Mouse (Mus musculus) neural tube, embryonic 14.5 days (tissue): ENCODE data around the gene Rtbdn. TPM values are rescaled to one million over a fixed set of nuclear protein-coding genes. Genes with fewer than 3 reads are reported as not detected.

ENCODE experiments used
- ATAC-seq: fragments of 200-750 bp; cut with Nextera tagmentation; 2 replicates; pipeline ENCODE4 v1.8.0; 2017; ENCODE audit warnings: low read depth, mild to moderate bottlenecking, moderate TSS enrichment, moderate library complexity
- H3K27ac ChIP-seq: fragments of 300-500 bp; sonication (generic); 2 replicates; pipeline ENCODE4 v1.5.1; 2014; ENCODE audit warnings: low read depth, mild to moderate bottlenecking, control low read depth, low read length, moderate library complexity, mixed read lengths
- H3K27me3 ChIP-seq: fragments of 300-500 bp; sonication (generic); 2 replicates; pipeline ENCODE4 v1.6.1; 2014; ENCODE audit warnings: low read length; ENCODE audit not compliant: control insufficient read depth, insufficient read depth
- H3K36me3 ChIP-seq: fragments of 300-500 bp; sonication (generic); 2 replicates; pipeline ENCODE4 v1.6.1; 2014; ENCODE audit warnings: low read length, mixed read lengths; ENCODE audit not compliant: control insufficient read depth, insufficient read depth
- H3K4me1 ChIP-seq: fragments of 300-500 bp; sonication (generic); 2 replicates; pipeline ENCODE4 v1.6.1; 2014; ENCODE audit warnings: low read length; ENCODE audit not compliant: control insufficient read depth, insufficient read depth
- H3K4me2 ChIP-seq: fragments of 300-500 bp; sonication (generic); 2 replicates; pipeline ENCODE4 v1.6.1; 2014; ENCODE audit warnings: mild to moderate bottlenecking, low read depth, low read length, control low read depth
- H3K4me3 ChIP-seq: fragments of 300-500 bp; sonication (generic); 2 replicates; pipeline ENCODE4 v1.5.1; 2014; ENCODE audit warnings: low read depth, low read length, control low read depth, mixed read lengths
- H3K9ac ChIP-seq: fragments of 300-500 bp; sonication (generic); replicated peaks from 2 replicates; pipeline ENCODE4 v1.6.1; 2014; ENCODE audit warnings: low read depth, mild to moderate bottlenecking, control low read depth, low read length, mixed read lengths
- H3K9me3 ChIP-seq: fragments of 300-500 bp; sonication (generic); 2 replicates; pipeline ENCODE4 v1.6.1; 2016; ENCODE audit warnings: low read length; ENCODE audit not compliant: control insufficient read depth
- WGBS: fragments of 180-500 bp; shearing (Covaris S2); extraction: QIAGEN DNeasy Blood & Tissue Kit; methylation state at CpG from one replicate; pipeline ENCODE4 v1.1.7; 2014; 5-methylcytosine and 5-hydroxymethylcytosine counted together
- polyA plus RNA-seq: library from polyadenylated mRNA; unstranded; fragments of >200 nt; fragmentation: Nextera tagmentation; extraction: Ambion mirVana; gene quantifications from 2 replicates; pipeline ENCODE4 v1.2.1, GENCODE M21; 2014

Rtbdn gene
- polyA plus RNA-seq, 1 experiment from 2014 or later = 3.5 TPM

- Histone ChIP-seq H3K27ac (no peak overlapping the region), H3K9ac (no peak overlapping the region), H3K4me3 (no peak overlapping the region), H3K27me3 (0 out of 2 replicates have a peak, but pooled peaks cover 4% of the 10 kb centered on the region), H3K4me2 (no peak overlapping the region), H3K36me3 (peaks cover 24% of the 10 kb centered on the region), H3K4me1 (peaks cover 39% of the 10 kb centered on the region), H3K9me3 (no peaks in the 10 kb centered on the region)
- ATAC-seq = no peak
- 100% methylated on average over 1 of the region's 1 CpGs for WGBS
Observed at GRCm38 (mm10) chr8:84973079-84973478, 26.3 kb downstream of the Rtbdn start.

DNA sequence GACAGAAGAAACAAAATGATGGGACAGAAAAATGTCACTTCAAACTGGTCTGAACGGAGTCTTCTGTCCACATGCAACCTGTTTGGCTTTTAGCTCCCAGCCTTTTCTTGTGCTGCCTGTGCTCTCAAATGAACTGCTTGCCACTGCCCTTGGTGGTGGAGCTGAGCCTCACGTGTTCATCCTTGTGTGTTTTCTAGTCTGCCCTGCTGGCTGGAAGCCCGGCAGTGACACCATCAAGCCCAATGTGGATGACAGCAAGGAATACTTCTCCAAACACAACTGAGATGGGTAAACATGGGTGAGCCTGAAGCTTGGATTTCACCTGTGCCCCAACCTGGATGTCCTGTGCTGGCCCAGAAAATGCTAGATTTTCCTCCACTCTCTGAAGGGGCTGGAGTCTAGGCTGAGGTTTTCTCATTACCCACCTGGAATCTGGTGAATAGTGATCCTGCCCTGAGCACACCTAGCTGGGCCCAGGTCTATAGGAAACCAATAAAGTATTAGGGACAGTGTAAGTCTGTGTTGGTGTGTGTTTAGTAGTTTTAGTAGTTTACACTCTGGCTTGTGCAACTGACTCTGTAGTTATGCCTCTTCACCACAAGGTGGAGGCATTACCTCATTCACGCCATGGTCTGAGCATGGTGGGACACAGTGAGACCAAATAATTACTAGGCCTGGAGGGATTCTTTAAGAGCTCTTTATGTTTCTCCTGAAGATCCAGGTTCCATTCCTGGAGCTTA is 27.2 kb downstream of the Rtbdn start:
- Histone ChIP-seq H3K4me2 (no peak overlapping the region), H3K9ac (no peak overlapping the region), H3K36me3 (peaks cover 24% of the 10 kb centered on the region), H3K4me3 (no peak overlapping the region), H3K9me3 (no peaks in the 10 kb centered on the region), H3K27me3 (0 out of 2 replicates have a peak, but pooled peaks cover 4% of the 10 kb centered on the region), H3K27ac (no peak overlapping the region), H3K4me1 (peaks cover 38% of the 10 kb centered on the region)
- ATAC-seq = no peak
- 64% methylated on average over 4 of the region's 4 CpGs for WGBS

DNA sequence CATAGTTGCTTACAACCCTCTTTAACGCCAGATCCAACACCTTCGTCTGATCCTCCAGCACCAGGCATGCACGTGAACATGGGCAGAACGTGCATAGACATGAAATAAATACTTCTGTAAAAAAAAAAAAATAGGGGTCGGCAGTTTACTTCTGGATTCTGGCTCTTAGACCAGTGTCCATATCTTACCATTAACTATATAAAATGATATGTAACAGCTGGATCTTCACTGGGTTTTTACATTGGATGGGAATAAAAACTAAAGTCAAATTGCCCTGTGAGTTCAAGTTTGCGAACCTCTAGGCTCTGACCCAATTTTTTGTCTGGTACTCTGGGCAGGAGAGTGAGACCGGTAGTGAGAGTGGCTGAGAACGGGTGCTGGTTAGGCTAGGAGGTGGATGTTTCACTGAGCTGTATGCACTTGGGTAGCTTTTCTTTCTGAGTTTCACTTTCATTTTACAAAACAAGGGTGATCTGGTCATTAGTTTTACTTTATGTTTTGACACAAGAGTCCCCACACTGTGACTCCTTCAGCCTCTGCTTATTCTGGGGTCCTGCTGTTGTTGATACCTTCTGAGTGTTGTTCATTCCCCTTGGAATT is 27.9 kb downstream of the Rtbdn start:
- ATAC-seq = no peak
- peaks cover 41% of the 10 kb centered on the region for H3K4me1 ChIP-seq
- no peak overlapping the region for H3K9ac ChIP-seq
- peaks cover 24% of the 10 kb centered on the region for H3K36me3 ChIP-seq
- no peak overlapping the region for H3K4me3 ChIP-seq
- no peak overlapping the region for H3K4me2 ChIP-seq
- 86% methylated on average over 8 of the region's 8 CpGs for WGBS
- H3K27me3 ChIP-seq = 0 out of 2 replicates have a peak, but pooled peaks cover 4% of the 10 kb centered on the region
- H3K9me3 ChIP-seq = no peaks in the 10 kb centered on the region
- H3K27ac ChIP-seq = no peak overlapping the region

DNA sequence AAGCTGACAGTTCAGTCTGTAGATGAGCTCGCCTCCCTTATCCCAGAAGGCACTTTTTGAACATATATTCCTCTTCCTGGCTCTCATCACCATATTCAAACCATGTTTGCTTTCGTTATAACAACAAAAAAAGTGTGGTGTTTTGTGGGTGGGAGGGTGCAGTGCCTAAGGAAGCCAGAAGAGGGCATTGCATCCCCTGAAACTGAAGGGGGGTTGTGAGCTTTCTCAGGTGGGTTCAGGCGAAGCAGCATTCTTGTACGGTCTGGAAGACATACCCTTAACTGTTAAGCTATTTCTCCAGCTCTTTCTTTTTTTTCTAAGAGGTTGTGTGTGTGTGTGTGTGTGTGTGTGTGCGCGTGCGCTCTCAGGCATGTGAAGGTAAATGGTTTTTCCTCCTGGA is 28.6 kb downstream of the Rtbdn start:
- Histone ChIP-seq H3K27me3 (0 out of 2 replicates have a peak, but pooled peaks cover 4% of the 10 kb centered on the region), H3K27ac (peak overlapping the region; percentile 72; the same call in 1 of the 2 replicates), H3K36me3 (peaks cover 24% of the 10 kb centered on the region), H3K9me3 (no peaks in the 10 kb centered on the region), H3K4me2 (peak overlapping the region; percentile 100; the same call in 1 of the 2 replicates), H3K4me3 (no peak overlapping the region), H3K4me1 (peaks cover 42% of the 10 kb centered on the region), H3K9ac (no peak overlapping the region)
- WGBS = 33% methylated on average over 7 of the region's 7 CpGs
- no peak for ATAC-seq

DNA sequence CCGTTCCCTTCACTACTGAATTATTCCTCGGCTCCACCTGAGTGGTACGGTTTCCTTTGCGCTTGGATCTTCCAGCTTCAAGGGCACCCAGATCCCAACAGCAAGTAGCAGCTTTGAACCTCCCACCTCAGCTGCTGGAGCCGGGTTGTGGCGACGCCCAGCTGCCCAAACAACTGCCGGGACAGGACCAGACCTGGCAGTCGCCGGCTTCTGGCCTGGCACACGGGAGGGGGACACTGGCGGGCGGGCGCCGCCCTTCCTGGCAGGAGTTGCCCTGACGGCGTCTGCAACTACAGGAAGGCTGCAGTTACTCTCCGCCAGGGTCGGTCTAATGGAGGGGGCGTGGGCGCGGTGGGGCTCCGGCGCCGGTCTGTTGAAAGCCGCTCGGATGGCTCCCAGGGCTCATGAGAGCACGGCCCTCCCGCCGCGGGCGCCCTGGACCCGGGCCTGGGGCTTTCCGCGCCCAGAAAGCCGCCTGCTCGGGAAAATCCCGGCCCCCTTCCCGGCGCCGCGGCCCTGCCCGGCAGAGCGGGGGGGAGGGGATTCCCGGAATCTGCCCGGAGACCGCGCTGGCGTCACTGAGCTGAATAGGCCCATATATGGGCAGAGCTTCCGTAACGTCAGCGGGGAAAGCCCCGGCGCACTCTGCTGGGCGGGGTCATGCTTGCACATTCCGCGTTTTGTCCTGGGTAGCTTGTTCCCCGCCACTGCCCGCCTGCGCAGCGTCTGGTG is 29.4 kb downstream of the Rtbdn start:
- Histone ChIP-seq H3K4me1 (peaks cover 42% of the 10 kb centered on the region), H3K27me3 (0 out of 2 replicates have a peak, but pooled peaks cover 4% of the 10 kb centered on the region), H3K9ac (peak overlapping the region; percentile 51), H3K4me2 (peak overlapping the region; percentile 100), H3K36me3 (peaks cover 24% of the 10 kb centered on the region), H3K27ac (peak overlapping the region; percentile 72), H3K9me3 (no peaks in the 10 kb centered on the region), H3K4me3 (peak overlapping the region; percentile 50)
- peak; percentile 79 for ATAC-seq
- WGBS = under 1% methylated on average over 58 of the region's 61 CpGs

DNA sequence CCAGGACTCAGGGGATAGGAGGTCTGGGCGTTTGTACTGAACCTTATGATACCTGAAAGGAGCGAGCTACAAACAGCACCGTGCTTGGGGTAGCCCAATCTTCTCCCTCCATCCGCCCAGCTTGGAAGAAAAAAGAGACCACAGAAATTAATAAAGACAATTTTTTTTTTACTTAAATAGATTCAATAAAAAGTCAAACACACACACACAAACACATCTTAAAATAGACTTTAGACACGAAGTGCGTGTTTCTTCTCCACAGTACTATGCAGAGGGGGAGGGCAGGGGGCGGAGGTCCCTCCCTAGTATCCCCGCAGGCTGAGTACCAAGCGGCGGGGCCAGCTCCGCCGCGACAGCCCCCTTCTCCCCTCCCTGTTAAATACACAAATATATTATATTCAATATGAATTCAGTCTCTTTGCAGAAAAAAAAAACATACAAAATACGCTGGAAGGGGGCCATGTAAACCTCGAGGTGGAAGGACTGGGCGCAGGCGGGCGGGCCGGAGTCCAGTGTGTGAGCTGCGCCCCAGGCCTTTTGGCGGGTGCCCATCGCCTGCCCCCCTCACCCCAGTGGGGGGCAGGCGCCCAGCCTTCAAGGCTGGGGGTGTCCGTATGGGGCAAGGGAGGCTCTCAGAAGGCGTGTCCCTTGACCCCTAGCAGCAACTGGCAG is 30.1 kb downstream of the Rtbdn start:
- Histone ChIP-seq H3K27ac (no peak overlapping the region), H3K4me2 (peak overlapping the region; percentile 100), H3K4me3 (peak overlapping the region; percentile 50), H3K27me3 (0 out of 2 replicates have a peak, but pooled peaks cover 4% of the 10 kb centered on the region), H3K9me3 (no peaks in the 10 kb centered on the region), H3K9ac (peak overlapping the region; percentile 64), H3K4me1 (peaks cover 42% of the 10 kb centered on the region), H3K36me3 (peaks cover 17% of the 10 kb centered on the region)
- WGBS = 3% methylated on average over 25 of the region's 25 CpGs
- no peak for ATAC-seq

DNA sequence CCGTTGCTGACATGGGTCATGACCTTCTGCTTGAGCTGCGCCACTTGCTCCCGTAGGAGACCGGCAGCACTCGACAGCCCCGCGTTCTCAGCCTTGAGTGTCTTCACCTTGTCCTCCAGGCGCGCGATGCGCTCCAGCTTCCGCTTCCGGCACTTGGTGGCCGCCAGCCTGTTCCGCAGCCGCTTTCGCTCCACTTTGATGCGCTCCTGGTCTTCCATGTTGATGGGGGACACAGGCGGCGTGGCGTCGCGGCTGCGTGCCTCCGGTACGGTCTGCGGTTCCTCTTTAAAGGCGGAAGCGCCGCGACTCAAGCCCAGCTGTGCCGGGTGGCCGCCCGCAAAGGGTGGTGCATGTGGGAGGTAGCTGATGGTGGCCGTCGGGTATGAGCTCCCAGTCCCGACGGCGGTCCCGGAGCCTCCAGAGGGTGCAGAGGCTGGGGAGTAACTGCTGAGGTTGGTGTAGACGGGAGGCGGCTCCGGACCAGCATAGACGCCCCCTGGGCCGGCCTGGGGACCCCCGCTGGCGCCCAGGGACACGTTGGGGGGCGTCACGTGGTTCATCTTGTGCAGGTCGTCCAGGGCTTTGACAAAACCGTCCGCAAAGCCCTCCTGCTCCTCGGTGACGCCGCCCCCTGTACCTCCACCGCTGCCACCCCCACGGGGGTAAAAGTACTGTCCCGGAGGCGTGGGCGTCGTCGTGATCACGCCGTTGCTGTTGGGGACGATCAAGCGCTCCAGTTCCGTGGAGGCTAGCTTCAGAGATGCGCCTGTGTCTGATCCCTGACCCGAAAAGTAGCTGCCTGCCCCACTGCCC is 30.9 kb downstream of the Rtbdn start:
- Histone ChIP-seq H3K27ac (peak overlapping the region; percentile 57; the same call in 1 of the 2 replicates), H3K4me3 (peak overlapping the region; percentile 50), H3K27me3 (0 out of 2 replicates have a peak, but pooled peaks cover 4% of the 10 kb centered on the region), H3K9ac (peak overlapping the region; percentile 64), H3K4me2 (peak overlapping the region; percentile 100), H3K36me3 (peaks cover 10% of the 10 kb centered on the region), H3K9me3 (no peaks in the 10 kb centered on the region), H3K4me1 (peaks cover 42% of the 10 kb centered on the region)
- under 1% methylated on average over 70 of the region's 70 CpGs for WGBS
- no peak for ATAC-seq
